Mouse (Mus musculus) stomach, embryonic 14.5 days (tissue): Measurements from ENCODE around the gene Sftpa1. TPM values are rescaled to one million over a fixed set of nuclear protein-coding genes. Genes with fewer than 3 reads are reported as not detected.

Experiments
- ATAC-seq: fragments of 200-750 bp; cut with Nextera tagmentation; 2 replicates; pipeline ENCODE4 v1.8.0; 2017; ENCODE audit warnings: low read depth, moderate TSS enrichment; ENCODE audit not compliant: insufficient number of reproducible peaks, insufficient read depth, low FRiP score
- H3K27ac ChIP-seq: fragments of 300-500 bp; sonication (generic); 2 replicates; pipeline ENCODE4 v1.5.1; 2014; ENCODE audit warnings: mild to moderate bottlenecking, low read length, moderate library complexity, mixed read lengths
- H3K27me3 ChIP-seq: fragments of 300-500 bp; sonication (generic); 2 replicates; pipeline ENCODE4 v1.6.1; 2014; ENCODE audit warnings: low read length, control low read depth, mixed read lengths; ENCODE audit not compliant: control insufficient read depth, insufficient read depth
- H3K36me3 ChIP-seq: fragments of 300-500 bp; sonication (generic); 2 replicates; pipeline ENCODE4 v1.6.1; 2014; ENCODE audit warnings: mild to moderate bottlenecking, control low read depth, low read length, moderate library complexity, mixed read lengths; ENCODE audit not compliant: control insufficient read depth, insufficient read depth
- H3K4me1 ChIP-seq: fragments of 300-500 bp; sonication (generic); 2 replicates; pipeline ENCODE4 v1.6.1; 2014; ENCODE audit warnings: low read length, control low read depth, mixed read lengths; ENCODE audit not compliant: control insufficient read depth, insufficient read depth
- H3K4me2 ChIP-seq: fragments of 300-500 bp; sonication (generic); replicated peaks from 2 replicates; pipeline ENCODE4 v1.6.1; 2014; ENCODE audit warnings: low read depth, low read length, control low read depth
- H3K4me3 ChIP-seq: fragments of 300-500 bp; sonication (generic); 2 replicates; pipeline ENCODE4 v1.5.1; 2014; ENCODE audit warnings: low read depth, low read length, control low read depth
- H3K9ac ChIP-seq: fragments of 300-500 bp; sonication (generic); replicated peaks from 2 replicates; pipeline ENCODE4 v1.6.1; 2014; ENCODE audit warnings: low read depth, mild to moderate bottlenecking, control low read depth, low read length, moderate library complexity, mixed read lengths
- H3K9me3 ChIP-seq: fragments of 300-500 bp; sonication (generic); 2 replicates; pipeline ENCODE4 v1.6.1; 2016; ENCODE audit warnings: low read depth, low read length, control low read depth; ENCODE audit not compliant: control insufficient read depth
- WGBS: fragments of 180-500 bp; shearing (Covaris S2); extraction: QIAGEN DNeasy Blood & Tissue Kit; methylation state at CpG from one replicate; pipeline ENCODE4 v1.1.7; 2014; 5-methylcytosine and 5-hydroxymethylcytosine counted together
- polyA plus RNA-seq: library from polyadenylated mRNA; unstranded; fragments of >200 nt; fragmentation: Nextera tagmentation; extraction: Ambion mirVana; gene quantifications from 2 replicates; pipeline ENCODE4 v1.2.1, GENCODE M21; 2014

The Sftpa1 gene
- polyA plus RNA-seq, 1 experiment from 2014 or later: not detected

DNA sequence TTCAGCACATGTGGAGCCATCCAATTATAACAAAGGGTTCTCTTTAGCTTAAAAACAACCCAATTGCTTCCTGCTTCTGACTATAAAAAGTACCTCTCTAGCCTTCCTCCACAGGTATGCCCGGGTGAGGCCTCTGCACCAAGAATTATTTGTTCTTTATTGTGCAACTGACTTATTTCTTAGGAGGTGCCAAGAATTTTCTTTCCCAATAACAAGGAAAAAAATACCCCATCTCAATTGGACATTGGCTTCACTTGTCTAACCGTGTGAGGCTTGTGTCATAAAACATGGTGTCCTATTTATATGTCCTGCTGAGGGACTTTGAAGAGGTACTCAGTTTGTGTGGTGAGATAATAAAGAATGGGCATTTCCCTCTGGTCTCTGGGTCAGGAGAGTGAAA lies 38.9 kb downstream of the Sftpa1 start:
- H3K36me3 ChIP-seq: no peaks in the 10 kb centered on the region
- H3K9ac ChIP-seq: no peak overlapping the region
- no peaks in the 10 kb centered on the region for H3K9me3 ChIP-seq
- H3K27me3 ChIP-seq: no peaks in the 10 kb centered on the region
- no peaks in the 10 kb centered on the region for H3K4me1 ChIP-seq
- ATAC-seq: no peak
- WGBS: 75% methylated on average over 2 of the region's 2 CpGs
- no peak overlapping the region for H3K4me2 ChIP-seq
- no peak overlapping the region for H3K27ac ChIP-seq
- no peak overlapping the region for H3K4me3 ChIP-seq

DNA sequence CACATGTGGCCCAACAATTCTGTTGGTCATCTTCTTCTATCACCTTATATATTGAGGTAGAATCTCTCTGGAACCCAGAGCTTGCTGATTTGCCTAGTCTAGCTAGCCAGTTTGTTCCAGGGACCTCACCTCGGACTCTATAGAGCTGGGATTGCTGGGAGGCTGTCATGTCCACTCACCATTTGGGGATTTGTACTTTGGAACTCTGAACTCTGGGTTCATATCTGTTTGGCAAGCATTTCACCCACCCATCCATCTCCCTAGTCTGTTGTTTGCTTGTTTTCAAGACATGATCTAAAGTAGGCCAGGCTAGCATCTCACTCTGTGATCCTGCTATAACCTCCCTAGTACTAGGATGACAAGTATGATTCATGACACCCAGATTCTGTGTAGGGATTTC lies 43.2 kb downstream of the Sftpa1 start:
- H3K27me3 ChIP-seq: no peaks in the 10 kb centered on the region
- no peak for ATAC-seq
- no peak overlapping the region for H3K9ac ChIP-seq
- no peaks in the 10 kb centered on the region for H3K4me1 ChIP-seq
- no peaks in the 10 kb centered on the region for H3K36me3 ChIP-seq
- H3K9me3 ChIP-seq: no peaks in the 10 kb centered on the region
- WGBS: 53% methylated on average over 1 of the region's 1 CpGs
- H3K4me2 ChIP-seq: no peak overlapping the region
- H3K4me3 ChIP-seq: no peak overlapping the region
- no peak overlapping the region for H3K27ac ChIP-seq

DNA sequence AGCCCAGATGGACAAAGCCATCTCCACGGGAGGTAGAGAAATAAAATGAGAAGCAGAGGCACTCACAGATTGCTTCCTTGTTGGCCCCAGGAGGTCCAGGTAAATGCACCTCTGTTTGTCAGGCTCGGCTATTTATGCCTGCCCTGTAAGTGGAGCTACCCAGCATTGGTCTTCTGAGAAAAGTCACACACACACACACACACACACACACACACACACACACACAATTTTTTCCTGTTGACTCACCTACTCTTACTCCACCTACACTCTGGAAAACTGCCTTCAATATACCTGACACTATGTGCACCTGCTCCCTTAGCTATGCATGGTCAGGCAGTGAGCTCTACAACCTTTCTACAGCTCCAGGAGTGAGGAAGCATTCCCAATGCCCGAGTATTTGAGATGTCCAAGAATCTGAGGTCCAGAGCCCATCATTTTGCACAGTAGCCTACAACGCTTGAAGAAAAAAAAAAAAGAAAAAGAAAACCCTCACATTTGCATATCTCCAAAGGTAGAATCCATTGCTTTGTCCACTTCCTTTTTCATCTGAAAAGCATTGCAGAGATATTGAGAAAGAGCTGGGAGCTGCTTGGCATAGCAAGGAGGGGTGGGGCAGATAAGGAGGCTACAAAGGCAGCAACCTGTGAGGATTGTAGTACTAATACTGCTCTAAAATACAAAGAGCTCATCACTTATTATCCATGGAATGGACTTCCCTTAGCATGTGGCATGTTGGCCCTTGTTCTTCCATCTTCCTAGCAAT lies 53.7 kb downstream of the Sftpa1 start, which contains the start of gene Sftpd:
Sftpd (minus strand) TSS at position 91 of the 763 bp plus-strand sequence.
- no peak within 1 kb of the TSS for H3K9ac ChIP-seq
- H3K4me1 ChIP-seq: no peaks in the 10 kb centered on the region
- 71% methylated on average over 4 of the region's 4 CpGs for WGBS
- no peak within 1 kb of the TSS for H3K4me3 ChIP-seq
- ATAC-seq: no peak
- H3K4me2 ChIP-seq: no peak within 1 kb of the TSS
- H3K27me3 ChIP-seq: no peaks in the 10 kb centered on the region
- H3K27ac ChIP-seq: no peak within 1 kb of the TSS
- H3K36me3 ChIP-seq: no peaks in the 10 kb centered on the region
- H3K9me3 ChIP-seq: no peaks in the 10 kb centered on the region

Other genes starting within 250 kb of the Sftpa1 start
- 0.56 and 0.73 TPM in 2 replicates for gene Sh2d4b, start 238.5 kb upstream of the Sftpa1 start, polyA plus RNA-seq
- gene Tspan14, start 165.0 kb upstream of the Sftpa1 start, polyA plus RNA-seq: 84.5 and 88.2 TPM in 2 replicates
- gene Fam213a, start 118.0 kb upstream of the Sftpa1 start, polyA plus RNA-seq: 42.7 and 45.8 TPM in 2 replicates
- not detected in 2 replicates for gene Dydc2, start 62.6 kb upstream of the Sftpa1 start, polyA plus RNA-seq
- not detected in 2 replicates for gene Dydc1, start 58.9 kb upstream of the Sftpa1 start, polyA plus RNA-seq
- 1.2 TPM in 1 of 2 replicates, not detected in the other for gene Mat1a, start 26.7 kb upstream of the Sftpa1 start, polyA plus RNA-seq
- not detected in 2 replicates for gene Mbl1, start 19.7 kb downstream of the Sftpa1 start, polyA plus RNA-seq
- gene Sftpd, start 53.4 kb downstream of the Sftpa1 start, polyA plus RNA-seq: 0.27 TPM in 1 of 2 replicates, not detected in the other
- 0.14 and 0.24 TPM in 2 replicates for gene Gm2832, start 147.0 kb downstream of the Sftpa1 start, polyA plus RNA-seq
- gene Gm5798, start 216.8 kb downstream of the Sftpa1 start, polyA plus RNA-seq: not detected in 2 replicates